Mouse (Mus musculus) lung, adult 2 months (tissue): Measurements from ENCODE around the gene Cby3. TPM values are rescaled to one million over a fixed set of nuclear protein-coding genes. Genes with fewer than 3 reads are reported as not detected.

ENCODE experiments used
- DNase-seq: peaks from one replicate; pipeline ENCODE4 v3.0.0; 2022
- H3K4me1 ChIP-seq: fragments of 200-500 bp; 2 replicates; pipeline ENCODE4 v1.6.1; 2011; ENCODE audit warnings: low read length; ENCODE audit not compliant: control insufficient read depth, insufficient read depth
- H3K4me3 ChIP-seq: fragments of 200-500 bp; replicated peaks from 2 replicates; pipeline ENCODE3; 2011; ENCODE audit warnings: low read depth, mild to moderate bottlenecking, control low read depth, low read length; ENCODE audit errors: extremely low read depth
- CTCF ChIP-seq: fragments of 200-500 bp; IDR thresholded peaks from 2 replicates; pipeline ENCODE4 v1.5.1; 2011; ENCODE audit warnings: mild to moderate bottlenecking, low read length, control low read depth; ENCODE audit not compliant: insufficient read depth
- POLR2A ChIP-seq: fragments of 200-500 bp; IDR thresholded peaks from 2 replicates; pipeline ENCODE4 v1.6.1; 2011; ENCODE audit warnings: low read depth, mild to moderate bottlenecking, control low read depth, low read length, borderline replicate concordance; ENCODE audit errors: extremely low read depth
- WGBS: fragments of 180-500 bp; shearing (Covaris S2); methylation state at CpG from one replicate; pipeline ENCODE4 v1.1.7; 2018; 5-methylcytosine and 5-hydroxymethylcytosine counted together
- polyA plus RNA-seq: library from polyadenylated mRNA; depleted of rRNA; stranded (reverse); fragments of >200 nt; gene quantifications from 2 replicates; pipeline ENCODE4 v1.2.3, GENCODE M21; 2012; rRNA removed

Gene Cby3
- polyA plus RNA-seq, 1 experiment = 0.24 TPM

DNA sequence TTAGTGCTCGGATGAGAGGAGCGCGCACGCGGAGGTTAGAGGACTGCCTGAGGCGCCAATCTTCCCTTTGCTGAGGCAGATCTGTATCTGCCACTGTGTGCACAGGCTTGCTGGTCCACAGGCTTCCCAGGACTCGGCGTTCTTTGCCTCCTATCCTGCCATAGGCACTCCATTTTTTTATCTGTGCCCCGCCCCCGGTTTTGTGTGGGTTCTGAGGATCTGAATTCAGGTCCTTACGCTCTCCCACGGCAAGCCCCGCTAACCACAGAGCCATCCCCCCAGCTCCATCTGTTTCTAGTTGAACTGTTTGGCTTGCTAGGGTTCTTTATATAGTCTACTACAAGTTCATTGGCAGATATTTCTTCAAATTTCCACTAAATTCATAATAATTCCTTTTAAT is 44.5 kb downstream of the Cby3 start:
- H3K4me1 ChIP-seq = no peaks in the 10 kb centered on the region; the same call in 1 of the 2 replicates
- DNase-seq = no peak
- 87% methylated on average over 13 of the region's 13 CpGs for WGBS
- H3K4me3 ChIP-seq = no peak overlapping the region
- TF ChIP-seq CTCF (no peak), POLR2A (no peak)

DNA sequence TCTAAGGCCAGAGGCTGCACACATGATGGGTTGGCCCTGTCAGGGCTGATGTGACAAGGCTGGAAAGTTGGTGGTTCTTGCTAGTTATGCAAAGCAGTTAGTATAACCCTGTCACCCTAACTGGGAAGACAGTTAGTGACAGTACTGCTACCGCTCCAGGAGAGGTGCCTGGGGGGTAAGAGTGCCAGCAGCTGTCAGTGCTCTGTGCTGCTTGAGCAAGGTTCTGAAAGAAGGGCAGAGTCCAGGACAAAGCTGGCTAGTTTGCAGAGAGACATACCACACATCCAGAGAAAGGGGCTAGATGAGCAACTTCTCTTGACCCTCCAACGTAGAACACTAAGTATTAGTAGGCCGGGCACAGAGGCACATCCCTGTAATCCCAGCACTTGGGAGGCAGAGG is 48.2 kb downstream of the Cby3 start:
- WGBS = 95% methylated on average over 3 of the region's 3 CpGs
- TF ChIP-seq CTCF = no peak
- TF ChIP-seq POLR2A = no peak
- no peak overlapping the region for H3K4me3 ChIP-seq
- DNase-seq = no peak
- H3K4me1 ChIP-seq = no peaks in the 10 kb centered on the region; the same call in 1 of the 2 replicates

GRCm38 (mm10) chr11:50403367-50404014 is 49.2 kb downstream of the Cby3 start:
- TF ChIP-seq CTCF (no peak), POLR2A (no peak)
- no peaks in the 10 kb centered on the region; the same call in 1 of the 2 replicates for H3K4me1 ChIP-seq
- DNase-seq = no peak
- whole genome bisulfite sequencing = 60% methylated on average over 10 of the region's 10 CpGs
- H3K4me3 ChIP-seq = no peak overlapping the region

DNA sequence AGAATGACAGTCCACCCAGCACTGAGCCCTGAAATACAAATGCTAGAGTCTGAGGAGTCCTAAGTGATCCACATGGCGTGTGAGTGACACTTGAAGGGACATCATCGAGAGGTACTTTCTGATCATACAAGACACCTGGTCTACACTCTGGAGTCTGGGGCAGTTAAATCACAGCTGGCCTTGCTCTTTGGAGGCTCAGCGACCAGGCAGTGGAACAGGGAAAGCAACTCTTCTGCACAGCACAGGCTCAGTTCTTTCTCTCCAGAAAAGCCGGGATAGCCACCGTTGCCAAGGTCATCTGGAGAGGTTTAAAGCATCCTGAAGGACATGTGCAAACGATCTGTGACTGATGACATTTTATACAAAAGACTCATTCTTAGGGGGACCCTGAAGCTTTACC is 53.0 kb downstream of the Cby3 start:
- 56% methylated on average over 6 of the region's 6 CpGs for WGBS
- Histone ChIP-seq H3K4me1 (no peaks in the 10 kb centered on the region; the same call in 1 of the 2 replicates), H3K4me3 (no peak overlapping the region)
- no peak for DNase-seq
- TF ChIP-seq CTCF (no peak), POLR2A (no peak)

Other genes starting within 250 kb of the Cby3 start
- 66.1 and 68.4 TPM in 2 replicates for gene Tbc1d9b, start 223.1 kb upstream of the Cby3 start, polyA plus RNA-seq
- gene Mrnip, start 180.0 kb upstream of the Cby3 start, polyA plus RNA-seq = 2.7 and 4.5 TPM in 2 replicates
- 249 and 251 TPM in 2 replicates for gene Sqstm1, start 143.6 kb upstream of the Cby3 start, polyA plus RNA-seq
- gene Mgat4b, start 143.6 kb upstream of the Cby3 start, polyA plus RNA-seq = 77.4 and 91.7 TPM in 2 replicates
- 106 and 119 TPM in 2 replicates for gene Ltc4s, start 115.8 kb upstream of the Cby3 start, polyA plus RNA-seq
- 19.5 and 22.5 TPM in 2 replicates for gene Maml1, start 62.2 kb upstream of the Cby3 start, polyA plus RNA-seq
- gene Canx, start 28.8 kb upstream of the Cby3 start, polyA plus RNA-seq = 38.3 and 62.3 TPM in 2 replicates
- gene Hnrnph1, start 22.5 kb downstream of the Cby3 start, polyA plus RNA-seq = 53.9 and 94.9 TPM in 2 replicates
- gene Rufy1, start 76.7 kb downstream of the Cby3 start, polyA plus RNA-seq = 20.0 and 22.1 TPM in 2 replicates
- 27.4 and 32.8 TPM in 2 replicates for gene Adamts2, start 247.6 kb downstream of the Cby3 start, polyA plus RNA-seq